Mouse (Mus musculus) activated CD4-positive, CD25-positive, alpha-beta regulatory T cell (primary cell): ENCODE data around the gene Ehd2. TPM values are rescaled to one million over a fixed set of nuclear protein-coding genes. Genes with fewer than 3 reads are reported as not detected.

Source experiments
- polyA plus RNA-seq, 2 experiments: library from polyadenylated mRNA; unstranded; fragments of 100-300 nt; shearing (Covaris generic); gene quantifications; one replicate each; pipeline ENCODE4 v1.2.1; 2017

Ehd2 gene
- under 1 TPM; 0.10 to 0.50 TPM for polyA plus RNA-seq

GRCm38 (mm10) chr7:15967312-15967711, at the start of gene Ehd2:
Gene Ehd2, minus strand, starts transcription at chr7:15967567.

GRCm38 (mm10) chr7:15945721-15946536, 21.4 kb downstream of the Ehd2 start, which contains the start of gene Nop53:
Gene Nop53, minus strand, starts transcription at chr7:15946074.

GRCm38 (mm10) chr7:15922220-15922773, 45.1 kb downstream of the Ehd2 start, which contains the start of gene Selenow:
Gene Selenow, minus strand, starts transcription at chr7:15922402.

Other genes starting within 250 kb of the Ehd2 start
- gene Obox5, start 217.4 kb downstream of the Ehd2 start, polyA plus RNA-seq: not detected
- gene Obox6, start 127.9 kb downstream of the Ehd2 start, polyA plus RNA-seq: not detected
- gene Crx, start 87.6 kb downstream of the Ehd2 start, polyA plus RNA-seq: not detected
- gene Crxos, start 85.0 kb downstream of the Ehd2 start, polyA plus RNA-seq: under 1 TPM in 1 of 2 experiments, not detected in 1; 0.44 TPM
- gene Selenow, start 45.2 kb downstream of the Ehd2 start, polyA plus RNA-seq: 100 to 1,000 TPM; 605 to 626 TPM
- 100 to 1,000 TPM; 413 to 538 TPM for gene Nop53, start 21.5 kb downstream of the Ehd2 start, polyA plus RNA-seq
- gene Bicra, start 80.4 kb upstream of the Ehd2 start, polyA plus RNA-seq: 1 to 10 TPM; 5.9 to 7.1 TPM
- gene Zfp541, start 94.2 kb upstream of the Ehd2 start, polyA plus RNA-seq: under 1 TPM in 1 of 2 experiments, not detected in 1; 0.10 TPM
- 100 to 1,000 TPM; 196 to 221 TPM for gene Napa, start 130.9 kb upstream of the Ehd2 start, polyA plus RNA-seq
- gene Kptn, start 152.3 kb upstream of the Ehd2 start, polyA plus RNA-seq: 10 to 100 TPM; 23.9 to 29.7 TPM
- not detected for gene Slc8a2, start 162.3 kb upstream of the Ehd2 start, polyA plus RNA-seq
- gene Meis3, start 207.5 kb upstream of the Ehd2 start, polyA plus RNA-seq: 10 to 100 TPM; 40.0 to 47.0 TPM